Mouse (Mus musculus) ES-E14 (cell line): Measurements from ENCODE around the gene Calhm3. TPM values are rescaled to one million over a fixed set of nuclear protein-coding genes. Genes with fewer than 3 reads are reported as not detected.
"Not testable (repeated sequence)": the region's sequence is repeated elsewhere in the genome, so short reads cannot be mapped to it uniquely, and the experiment has no call there.

ENCODE experiments used
- DNase-seq: peaks from one replicate; pipeline ENCODE4 v3.0.0-alpha.2; 2013; ENCODE audit warnings: low read depth, low spot score
- H3K27ac ChIP-seq: 2 replicates; pipeline ENCODE4 v1.5.1; 2012; ENCODE audit warnings: low read depth, mild to moderate bottlenecking, low read length, moderate library complexity, mixed read lengths; ENCODE audit not compliant: poor library complexity, insufficient read depth, severe bottlenecking
- H3K36me3 ChIP-seq: 2 replicates; pipeline ENCODE4 v1.6.1; 2012; ENCODE audit warnings: mild to moderate bottlenecking, low read length, moderate library complexity, mixed read lengths; ENCODE audit not compliant: control insufficient read depth, poor library complexity, insufficient read depth, severe bottlenecking
- H3K4me1 ChIP-seq, 2 experiments: fragments of 150-350 bp in 1 of 2; sonication (generic) in 1 of 2; 2 replicates each; pipeline ENCODE4 v1.6.1; 2012; ENCODE audit warnings: low read length in 2 of 2, mild to moderate bottlenecking in 1 of 2, mixed read lengths in 1 of 2; ENCODE audit not compliant: control insufficient read depth in 2 of 2, insufficient read depth in 2 of 2, poor library complexity in 1 of 2
- H3K4me3 ChIP-seq, 2 experiments: fragments of 150-350 bp in 1 of 2; sonication (generic) in 1 of 2; 2 replicates each; pipeline ENCODE4 v1.5.1; 2012; ENCODE audit warnings: low read length in 2 of 2, low read depth in 1 of 2, mild to moderate bottlenecking in 1 of 2, mixed read lengths in 1 of 2; ENCODE audit not compliant: insufficient read depth in 1 of 2, poor library complexity in 1 of 2, severe bottlenecking in 1 of 2
- H3K9ac ChIP-seq: 2 replicates; pipeline ENCODE4 v1.6.1; 2012; ENCODE audit warnings: low read depth, mild to moderate bottlenecking, low read length, mixed read lengths; ENCODE audit not compliant: poor library complexity, insufficient read depth, severe bottlenecking
- H3K9me3 ChIP-seq: fragments of 150-350 bp; sonication (generic); 2 replicates; pipeline ENCODE4 v1.6.1; 2012; ENCODE audit warnings: low read depth, mild to moderate bottlenecking, low read length; ENCODE audit not compliant: control insufficient read depth, insufficient read depth
- CHD2 ChIP-seq: IDR thresholded peaks from 2 replicates; pipeline ENCODE4 v1.6.1; 2014; ENCODE audit warnings: mild to moderate bottlenecking, low read depth, low read length, inconsistent platforms
- HCFC1 ChIP-seq: IDR thresholded peaks from 2 replicates; pipeline ENCODE4 v1.6.1; 2012; ENCODE audit warnings: low read length, inconsistent platforms, borderline replicate concordance; ENCODE audit not compliant: insufficient read depth
- MAFK ChIP-seq: IDR thresholded peaks from 2 replicates; pipeline ENCODE4 v1.6.1; 2014; ENCODE audit warnings: mild to moderate bottlenecking, low read depth, low read length, inconsistent platforms; ENCODE audit not compliant: insufficient read depth
- ZC3H11A ChIP-seq: IDR thresholded peaks from 2 replicates; pipeline ENCODE4 v1.6.1; 2012; ENCODE audit warnings: low read depth, mild to moderate bottlenecking, inconsistent platforms, low read length, borderline replicate concordance
- ZNF384 ChIP-seq: IDR thresholded peaks from 2 replicates; pipeline ENCODE4 v1.6.1; 2012; ENCODE audit warnings: low read depth, low read length, inconsistent platforms
- in situ Hi-C, 2 experiments: fragments of 600-800 bp; cut with MboI; formaldehyde crosslinking; loops; one replicate each; pipeline ENCODE4 v1.15.1; 2025; ENCODE audit warnings: low sequenced_read_pairs in 2 of 2, inconsistent platforms in 1 of 2; ENCODE audit not compliant: unreplicated experiment in 2 of 2
- total RNA-seq: library from RNA; depleted of rRNA; stranded (reverse); fragments of 300-350 nt; gene quantifications from 2 replicates; pipeline ENCODE4 v1.2.3, GENCODE M21; 2012

The Calhm3 gene
- total RNA-seq, 1 experiment: 2.8 TPM

GRCm38 (mm10) chr19:47148267-47148847 is 9.2 kb downstream of the Calhm3 start:
- no peak for DNase-seq
- Histone ChIP-seq H3K9me3 (no peaks in the 10 kb centered on the region), H3K27ac (no peak overlapping the region), H3K36me3 (no peaks in the 10 kb centered on the region), H3K4me3 (no peak overlapping the region), H3K9ac (no peak overlapping the region), H3K4me1 (peaks cover 0 to 26% of the 10 kb centered on the region in 2 experiments; a peak in 3 of 4 replicates)
- no peak for TF ChIP-seq MAFK
- TF ChIP-seq ZNF384: no peak
- in situ Hi-C loops: no loop called here

- H3K9ac ChIP-seq: no peak within 1 kb of the TSS
- no peaks in the 10 kb centered on the region for H3K36me3 ChIP-seq
- no peaks in the 10 kb centered on the region for H3K9me3 ChIP-seq
- no peak for DNase-seq
- no peak within 1 kb of the TSS for H3K27ac ChIP-seq
- in situ Hi-C loops: no loop called here
- H3K4me3 ChIP-seq: no peak within 1 kb of the TSS
- H3K4me1 ChIP-seq: peaks cover 5 to 19% of the 10 kb centered on the region in 2 experiments; a peak in 2 of 4 replicates
- TF ChIP-seq MAFK (no peak), HCFC1 (no peak), CHD2 (no peak), ZC3H11A (no peak), ZNF384 (no peak)
Measured at GRCm38 (mm10) chr19:47144154-47144553, 13.4 kb downstream of the Calhm3 start, which contains the start of gene Calhm1. Gene Calhm1 (minus strand): TSS chr19:47144254.

GRCm38 (mm10) chr19:47142438-47142837 is 15.1 kb downstream of the Calhm3 start:
- Histone ChIP-seq H3K9me3 (no peaks in the 10 kb centered on the region), H3K9ac (no peak overlapping the region), H3K27ac (no peak overlapping the region), H3K4me3 (no peak overlapping the region), H3K4me1 (peaks cover 5 to 30% of the 10 kb centered on the region in 2 experiments; a peak in 3 of 4 replicates), H3K36me3 (no peaks in the 10 kb centered on the region)
- TF ChIP-seq MAFK (no peak), CHD2 (no peak), HCFC1 (no peak), ZC3H11A (no peak), ZNF384 (no peak)
- no peak for DNase-seq
- in situ Hi-C loops: no loop called here

DNA sequence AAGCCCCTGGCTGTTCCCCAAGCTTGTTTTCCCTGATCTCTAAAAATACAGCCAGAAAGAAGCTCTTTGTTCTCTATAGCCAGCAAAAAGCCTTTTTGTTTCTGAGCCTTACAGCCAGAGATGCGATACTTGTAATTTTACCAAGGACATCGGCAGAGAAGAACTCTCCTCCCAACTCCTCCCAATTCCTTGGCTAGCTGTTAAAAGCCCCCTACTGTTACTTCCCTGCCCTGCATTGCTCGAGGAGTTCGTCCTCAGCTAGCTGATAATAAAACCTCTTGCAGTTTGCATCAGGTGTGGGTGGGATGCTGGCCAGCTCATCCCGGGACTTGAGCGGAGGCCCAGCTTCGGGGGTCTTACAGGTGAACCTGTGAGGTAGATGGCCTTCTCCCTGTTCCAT is 18.0 kb downstream of the Calhm3 start:
- H3K27ac ChIP-seq, H3K9me3 ChIP-seq, H3K9ac ChIP-seq, H3K36me3 ChIP-seq, in situ Hi-C loops, H3K4me3 ChIP-seq, DNase-seq: not testable (repeated sequence)
- peaks cover 10 to 37% of the 10 kb centered on the region in 2 experiments for H3K4me1 ChIP-seq

DNA sequence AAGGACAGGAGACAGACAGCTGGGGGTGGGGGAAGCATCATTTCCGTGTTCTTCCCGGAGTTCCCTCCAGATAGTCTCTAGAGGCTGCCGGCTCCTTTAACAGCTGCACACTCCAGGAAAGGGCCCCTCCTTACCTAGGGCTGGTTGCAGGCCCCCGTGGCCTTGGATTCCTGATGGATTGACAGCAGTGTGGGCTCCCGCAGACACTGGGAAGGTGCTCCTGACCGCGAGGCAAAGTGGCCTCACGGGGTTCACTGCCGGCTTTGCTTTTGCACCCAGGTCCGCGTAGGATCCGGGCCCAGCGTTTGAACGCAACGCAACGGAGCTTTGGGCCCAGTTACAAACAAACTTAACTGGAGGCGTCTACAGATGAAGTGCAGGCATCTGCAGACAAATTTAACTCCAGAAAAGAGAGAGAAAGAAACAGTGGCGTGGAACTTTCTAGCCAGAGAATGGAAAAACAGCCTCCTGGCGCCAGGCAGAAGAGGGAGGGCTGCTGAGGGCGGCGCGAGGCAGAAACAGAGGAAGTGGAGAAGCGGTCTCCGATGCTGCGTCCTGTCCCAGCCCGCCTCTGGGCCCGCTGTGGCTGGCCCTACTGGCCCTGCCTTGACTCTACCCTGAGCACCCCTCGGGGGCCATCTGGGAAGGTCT is 19.7 kb downstream of the Calhm3 start, which contains the start of gene Calhm2:
Calhm2 (minus strand) TSS at position 524 of the 651 bp plus-strand sequence.
- peak within 1 kb of the TSS; percentile 68 for H3K9ac ChIP-seq
- peaks cover under 1% of the 10 kb centered on the region; the same call in 1 of the 2 replicates for H3K36me3 ChIP-seq
- H3K4me3 ChIP-seq: peak within 1 kb of the TSS; percentile 54 to 55
- TF ChIP-seq ZC3H11A: no peak
- no peak for TF ChIP-seq HCFC1
- TF ChIP-seq MAFK: no peak
- TF ChIP-seq CHD2: no peak
- no peak for TF ChIP-seq ZNF384
- DNase-seq: no peak
- H3K27ac ChIP-seq: no peak within 1 kb of the TSS
- in situ Hi-C loops: no loop called here
- H3K9me3 ChIP-seq: no peaks in the 10 kb centered on the region
- H3K4me1 ChIP-seq: peaks cover 10 to 32% of the 10 kb centered on the region in 2 experiments
